Mouse (Mus musculus) pancreas, adult 10 weeks (tissue): ENCODE measurements around the gene Exd2. TPM values are rescaled to one million over a fixed set of nuclear protein-coding genes. Genes with fewer than 3 reads are reported as not detected.

Experiments
- polyA plus RNA-seq: library from polyadenylated mRNA; stranded (reverse); fragments of 350-450 nt; fragmentation: Illumina TruSeq; extraction: RNeasy Lipid Tissue Mini Kit (QIAGEN cat#74804); gene quantifications from one replicate; pipeline ENCODE4 v1.2.3, GENCODE M21; 2015; ENCODE audit warnings: low read depth, low replicate concordance; ENCODE audit not compliant: insufficient read depth

The Exd2 gene
- polyA plus RNA-seq = 8.1 TPM

DNA sequence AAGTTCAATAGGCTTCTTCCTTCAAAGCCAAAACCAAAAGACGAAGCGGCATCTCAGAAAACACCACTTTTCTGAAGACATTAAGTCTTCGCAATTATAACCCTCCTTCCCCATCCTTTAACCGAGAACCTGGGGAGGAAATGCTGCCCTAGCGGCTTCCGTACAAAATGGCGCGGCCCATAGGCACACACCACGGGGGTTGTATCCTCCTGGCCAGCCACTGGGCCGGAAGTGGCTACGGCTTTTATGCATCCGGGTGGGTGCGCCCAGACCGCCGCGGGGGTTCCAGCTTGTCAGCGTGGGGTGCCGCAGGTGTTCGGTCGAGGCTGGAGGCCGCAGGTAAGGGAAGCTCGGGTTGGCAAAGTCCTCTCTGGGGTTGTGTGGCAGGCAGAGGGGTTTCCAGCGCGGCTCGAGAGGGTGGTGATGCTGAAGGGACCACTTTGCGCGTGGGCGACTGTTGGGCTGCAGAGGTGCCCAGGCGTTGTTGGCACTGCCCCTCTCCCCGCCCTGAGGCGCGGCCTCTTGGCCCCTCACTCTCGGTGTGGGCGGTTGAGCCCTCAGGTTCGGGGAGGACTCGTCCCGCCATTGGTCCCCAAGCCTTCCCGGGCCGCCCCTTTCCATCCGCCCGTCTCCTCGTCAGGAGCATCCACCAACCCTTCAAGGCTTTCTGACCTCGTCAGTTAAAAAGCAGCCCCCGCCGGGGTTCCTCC, at the start of gene Exd2:
TSS of gene Exd2 (plus strand) at position 154 of the 710 bp plus-strand sequence.

GRCm38 (mm10) chr12:80436336-80436976, 26.4 kb upstream of the Exd2 start, which contains the start of gene Dcaf5:
Gene Dcaf5, minus strand, starts transcription at chr12:80436601.

DNA sequence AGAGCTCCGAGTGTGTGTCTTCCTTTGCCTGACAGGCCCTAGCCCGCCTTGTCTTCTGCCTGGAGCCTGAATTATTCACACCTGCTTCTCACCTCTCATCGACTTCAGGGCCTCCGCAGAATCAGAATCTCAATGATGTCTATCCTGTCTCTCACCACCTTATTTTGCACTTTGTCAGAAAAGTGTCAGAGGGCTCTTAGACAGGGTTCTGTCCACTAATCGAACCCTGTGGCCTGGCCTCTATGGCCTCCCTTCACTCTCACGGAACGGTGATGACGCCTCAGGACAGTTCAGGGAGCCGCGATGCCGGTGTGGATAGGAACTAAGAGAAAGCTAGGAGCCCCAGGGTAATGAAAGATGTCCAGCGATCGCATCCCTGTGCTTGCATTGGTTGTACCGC, 55.1 kb downstream of the Exd2 start, which contains the start of gene Galnt16:
TSS of gene Galnt16 (plus strand) at position 301 of the 400 bp plus-strand sequence.

Other genes starting within 250 kb of the Exd2 start
- gene Actn1, start 202.7 kb upstream of the Exd2 start, polyA plus RNA-seq = 20.1 TPM
- 3.2 TPM for gene Dcaf5, start 26.5 kb upstream of the Exd2 start, polyA plus RNA-seq
- gene Galnt16, start 55.2 kb downstream of the Exd2 start, polyA plus RNA-seq = 2.8 TPM
- 9.6 TPM for gene Slc39a9, start 180.8 kb downstream of the Exd2 start, polyA plus RNA-seq
- 10.8 TPM for gene Erh, start 181.2 kb downstream of the Exd2 start, polyA plus RNA-seq
- gene Plekhd1, start 229.5 kb downstream of the Exd2 start, polyA plus RNA-seq = not detected